Mouse (Mus musculus) left cerebral cortex, postnatal 25 days (tissue): ENCODE results near the gene Lrrc74b. TPM values are rescaled to one million over a fixed set of nuclear protein-coding genes. Genes with fewer than 3 reads are reported as not detected.
"Not testable (repeated sequence)": the region's sequence is repeated elsewhere in the genome, so short reads cannot be mapped to it uniquely, and the experiment has no call there.

Experiments used
- DNase-seq, 2 experiments: peaks; one replicate each; pipeline ENCODE4 v3.0.0; 2022; ENCODE audit warnings: low spot score in 2 of 2, mixed read lengths in 1 of 2
- intact Hi-C: fragments of 180-260 bp; cut with DNase I; formaldehyde crosslinking; loops from one replicate; pipeline ENCODE4 v1.15.1; 2025
- total RNA-seq, 2 experiments: library from RNA; stranded (reverse); gene quantifications; 2 replicates each; pipeline ENCODE4 v1.2.3; 2021

Gene Lrrc74b
- total RNA-seq, 2 experiments from 2014 or later: 0.71 to 0.85 TPM

DNA sequence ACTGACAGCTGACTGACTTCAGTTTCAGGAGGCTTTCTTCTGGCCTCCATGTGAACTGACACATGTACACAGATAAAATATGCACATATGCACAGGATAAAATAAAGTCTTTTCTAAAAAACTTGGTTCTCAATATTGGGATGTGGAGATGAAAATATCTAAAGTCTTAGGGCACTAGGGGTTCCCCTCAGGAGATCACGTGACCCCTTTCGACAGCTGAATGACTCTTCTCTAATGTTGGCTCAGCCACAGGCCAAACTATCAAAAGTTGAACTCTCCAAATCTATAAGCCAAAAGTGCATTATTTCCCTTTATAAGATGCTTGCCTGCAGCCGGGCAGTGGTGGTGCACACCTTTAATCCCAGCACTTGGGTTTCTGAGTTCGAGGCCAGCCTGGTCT is 4.9 kb downstream of the Lrrc74b start:
- intact Hi-C loops: loop anchor here (5.0 kb wide), 1 partner anchor 256 kb away; no protein-coding TSS in a partner anchor
- no peak for DNase-seq

- intact Hi-C loops: loop anchor here (1.0 to 5.0 kb wide), 2 partner anchors 10 to 258 kb away; no protein-coding TSS in a partner anchor
- not testable (repeated sequence) for DNase-seq
Measured at GRCm38 (mm10) chr16:17554702-17555101, 6.3 kb downstream of the Lrrc74b start.

DNA sequence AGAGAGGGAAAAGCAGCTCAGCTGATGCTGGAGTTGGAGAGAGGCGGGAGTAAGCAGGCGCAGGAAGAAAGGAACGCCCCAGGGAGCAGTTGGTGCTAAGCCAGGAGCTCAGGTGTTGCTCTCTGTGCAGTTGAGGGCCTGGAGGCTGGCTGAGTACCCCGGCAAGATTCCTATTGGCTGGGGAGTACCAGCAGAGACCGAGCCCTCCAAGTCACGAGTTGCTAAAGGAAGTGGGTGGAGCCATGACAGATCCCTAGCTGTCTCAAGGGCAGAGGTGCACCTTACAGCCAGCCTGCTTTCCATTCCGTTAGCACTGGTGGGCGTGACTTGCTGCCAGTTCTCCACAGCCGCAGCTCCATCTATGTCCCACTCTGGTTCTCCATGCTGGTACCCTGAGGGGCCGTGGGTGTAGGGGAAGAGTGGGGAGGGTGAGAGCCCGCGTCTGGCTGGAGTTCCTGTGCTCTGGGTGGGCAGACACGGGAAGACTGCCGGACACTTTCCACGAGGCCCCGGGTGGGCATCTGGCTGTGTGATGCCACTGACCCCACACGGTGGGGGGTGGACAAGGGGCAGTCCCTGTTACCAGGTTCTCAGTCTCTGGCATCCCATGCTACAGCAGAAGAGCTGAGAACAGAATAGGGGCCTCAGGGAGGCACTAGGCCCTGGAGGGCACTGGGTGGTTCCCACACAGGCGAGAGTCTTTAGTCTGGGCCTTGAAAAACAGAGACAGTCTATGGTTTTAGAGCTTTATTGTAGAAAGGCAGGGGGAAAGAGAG is 6.9 kb downstream of the Lrrc74b start:
- no peak for DNase-seq
- intact Hi-C loops: loop anchor here (1.0 kb wide), 1 partner anchor 10 kb away; no protein-coding TSS in a partner anchor

- intact Hi-C loops: no loop called here
- no peak for DNase-seq
Measured at GRCm38 (mm10) chr16:17552837-17553236, 8.2 kb downstream of the Lrrc74b start.

- intact Hi-C loops: no loop called here
- peak in 1 of 2 experiments; percentile 77 for DNase-seq
Measured at GRCm38 (mm10) chr16:17542632-17543031, 18.4 kb downstream of the Lrrc74b start.

GRCm38 (mm10) chr16:17536584-17536983 is 24.5 kb downstream of the Lrrc74b start:
- no peak for DNase-seq
- intact Hi-C loops: no loop called here

GRCm38 (mm10) chr16:17532676-17533329 is 28.2 kb downstream of the Lrrc74b start:
- intact Hi-C loops: loop anchor here (5.0 kb wide), 1 partner anchor 126 kb away; the partner anchor contains the start of genes Pi4ka and Snap29
- no peak for DNase-seq

GRCm38 (mm10) chr16:17532271-17532670 is 28.8 kb downstream of the Lrrc74b start:
- intact Hi-C loops: loop anchor here (5.0 kb wide), 1 partner anchor 125 kb away; the partner anchor contains the start of genes Pi4ka and Snap29
- DNase-seq: no peak

GRCm38 (mm10) chr16:17530640-17531288 is 30.3 kb downstream of the Lrrc74b start, which contains the start of gene Thap7:
TSS of gene Thap7 (minus strand) at chr16:17531136.
- intact Hi-C loops: loop anchor here (1.0 to 5.0 kb wide), 2 partner anchors 21 to 123 kb away; partner anchors contain the start of genes Pi4ka and Snap29
- peak; percentile 96 to 98 for DNase-seq

GRCm38 (mm10) chr16:17529981-17530586 is 31.0 kb downstream of the Lrrc74b start:
- intact Hi-C loops: loop anchor here (5.0 kb wide), 1 partner anchor 123 kb away; the partner anchor contains the start of genes Pi4ka and Snap29

DNA sequence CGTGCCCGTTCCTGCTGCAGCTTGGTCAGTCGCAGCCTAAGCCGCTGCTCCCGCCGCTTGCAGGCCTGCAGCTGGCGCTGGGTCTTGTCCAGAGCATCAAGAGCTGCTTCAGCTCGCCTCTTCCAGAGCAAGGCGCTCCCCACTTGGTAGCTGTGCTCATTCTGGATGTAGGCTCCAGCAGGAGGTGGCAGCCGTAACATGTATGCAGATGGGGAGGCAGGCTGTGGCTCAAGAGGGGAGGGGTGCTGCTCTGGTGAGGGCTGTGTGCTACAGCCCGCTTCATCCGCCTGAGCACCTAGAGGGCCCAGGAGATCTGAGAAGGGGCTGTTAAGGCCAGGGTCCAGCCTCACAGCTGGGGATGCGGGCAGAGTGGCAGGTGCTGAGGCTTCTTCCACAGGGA is 32.8 kb downstream of the Lrrc74b start:
- intact Hi-C loops: no loop called here
- DNase-seq: no peak

More at GRCm38 (mm10) chr16:17529981-17530586, 31.0 kb downstream of the Lrrc74b start:
- DNase-seq: no peak

- intact Hi-C loops: no loop called here
- DNase-seq: no peak
Measured at GRCm38 (mm10) chr16:17527606-17528005, 33.4 kb downstream of the Lrrc74b start.

DNA sequence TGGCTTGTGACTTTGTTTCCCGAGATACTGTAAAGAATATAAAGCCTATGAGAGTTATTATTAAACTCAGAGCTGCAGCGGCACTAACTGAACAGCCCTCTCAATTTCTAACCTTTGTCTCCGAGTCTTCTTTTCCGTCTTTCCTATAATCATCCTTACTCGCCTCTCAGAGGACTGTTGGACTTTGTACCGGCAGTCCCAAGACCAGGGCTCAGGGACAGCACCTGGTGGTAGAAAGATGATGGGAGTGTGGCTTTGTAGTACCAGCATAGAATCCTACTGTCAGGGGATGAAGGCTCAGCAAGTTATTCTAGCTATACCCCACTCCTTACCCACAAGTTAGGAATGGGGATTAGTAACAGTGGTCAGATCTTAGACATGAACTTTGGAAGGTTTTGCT is 34.8 kb downstream of the Lrrc74b start:
- intact Hi-C loops: no loop called here
- no peak for DNase-seq

GRCm38 (mm10) chr16:17525524-17525923 is 35.5 kb downstream of the Lrrc74b start:
- intact Hi-C loops: no loop called here
- DNase-seq: no peak

GRCm38 (mm10) chr16:17524156-17524555 is 36.9 kb downstream of the Lrrc74b start:
- DNase-seq: no peak
- intact Hi-C loops: no loop called here

GRCm38 (mm10) chr16:17518910-17519309 is 42.1 kb downstream of the Lrrc74b start:
- DNase-seq: no peak
- intact Hi-C loops: no loop called here

DNA sequence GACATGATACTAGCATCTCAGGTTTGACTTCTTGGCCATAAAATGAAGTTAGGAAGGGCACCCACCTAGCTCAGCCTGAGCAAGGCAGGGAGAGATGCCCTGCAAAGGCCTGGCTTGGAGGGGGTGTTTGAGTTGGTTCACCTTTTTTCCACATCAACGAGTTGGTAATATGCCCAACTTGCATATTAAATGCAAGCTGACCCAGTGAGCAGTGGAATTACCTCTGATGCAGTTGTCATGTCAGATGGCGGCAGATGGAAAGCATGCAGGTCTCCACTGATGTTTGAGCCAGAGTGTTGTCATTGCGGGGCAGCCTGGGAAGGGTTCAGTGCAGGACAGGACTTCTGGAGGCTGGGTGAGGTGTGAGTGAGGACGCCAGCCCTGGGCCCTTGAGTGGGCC is 49.6 kb downstream of the Lrrc74b start:
- DNase-seq: no peak
- intact Hi-C loops: no loop called here

- intact Hi-C loops: no loop called here
Measured at GRCm38 (mm10) chr16:17510686-17511085, 50.4 kb downstream of the Lrrc74b start.

GRCm38 (mm10) chr16:17510143-17510542 is 50.9 kb downstream of the Lrrc74b start:
- DNase-seq: no peak
- intact Hi-C loops: no loop called here

More at GRCm38 (mm10) chr16:17510686-17511085, 50.4 kb downstream of the Lrrc74b start:
- no peak for DNase-seq
